9 mouse cellular contexts compared by ENCODE assay signal in genomic region chr14:18678121-18678836, GRCm38 (mm10).
A peak's percentile ranks its signal among the peaks of the same experiment; 100 is the strongest.
DNase-seq lines count a peak whose midpoint lies in the region; ATAC-seq and TF ChIP-seq lines count a peak whose summit lies in the region.
"Had no signal": no experiment of that assay in that cellular context is flagged by ENCODE, and none has a peak within 500 bp of the region (broad histone marks: within the 10 kb centered on the region; RNA-seq: fewer than 3 reads in every experiment).

No protein-coding gene starts in this region.

- TF ChIP-seq CTCF in layer of hippocampus, adult 2 months (conservative IDR thresholded peaks at IDR 0.05), result no peak

- H3K4me3 ChIP-seq in layer of hippocampus, adult 2 months, result no peak overlapping the region

- peak; percentile 74 for ATAC-seq in cerebellum, adult (ENCODE audit: insufficient number of reproducible peaks, low FRiP score, low TSS enrichment)

- H3K27ac ChIP-seq in layer of hippocampus, adult 2 months, result no peak overlapping the region

- no peak for DNase-seq in cerebellum, postnatal 4 days (ENCODE audit: low spot score in 2 of 2)
- DNase-seq in adipocyte (ENCODE audit: low spot score), result peak; percentile 32
- peak; percentile 54 for DNase-seq in gastrocnemius, postnatal 10 days
- peak; percentile 39 to 55 for DNase-seq in kidney, postnatal 4 days
- no peak for DNase-seq in T-cell, adult 2 months (ENCODE audit: low spot score)
- no peak for DNase-seq in layer of hippocampus, adult 2 months (ENCODE audit: low spot score in 2 of 2)
- DNase-seq in layer of hippocampus, postnatal 14 days (ENCODE audit: low spot score in 2 of 2), result no peak
- DNase-seq: thymus, postnatal 36 days had no signal

Comparison
In these comparisons a context has a peak if more than half of its experiments do, and no peak if none do; other contexts are left out.
1. DNase-seq: peak in adipocyte (single experiment), gastrocnemius, postnatal 10 days (single experiment) and kidney, postnatal 4 days (2 of 2); none in cerebellum, postnatal 4 days (0 of 2), T-cell, adult 2 months (single experiment), layer of hippocampus, adult 2 months (0 of 2) and layer of hippocampus, postnatal 14 days (0 of 2).